Mouse (Mus musculus) frontal cortex, postnatal 36 days (tissue): ENCODE measurements around the gene Rhno1.

Source experiments
- DNase-seq, 2 experiments: peaks; one replicate each; pipeline ENCODE4 v3.0.0; 2022; ENCODE audit warnings: low spot score in 2 of 2

Rhno1 gene

DNA sequence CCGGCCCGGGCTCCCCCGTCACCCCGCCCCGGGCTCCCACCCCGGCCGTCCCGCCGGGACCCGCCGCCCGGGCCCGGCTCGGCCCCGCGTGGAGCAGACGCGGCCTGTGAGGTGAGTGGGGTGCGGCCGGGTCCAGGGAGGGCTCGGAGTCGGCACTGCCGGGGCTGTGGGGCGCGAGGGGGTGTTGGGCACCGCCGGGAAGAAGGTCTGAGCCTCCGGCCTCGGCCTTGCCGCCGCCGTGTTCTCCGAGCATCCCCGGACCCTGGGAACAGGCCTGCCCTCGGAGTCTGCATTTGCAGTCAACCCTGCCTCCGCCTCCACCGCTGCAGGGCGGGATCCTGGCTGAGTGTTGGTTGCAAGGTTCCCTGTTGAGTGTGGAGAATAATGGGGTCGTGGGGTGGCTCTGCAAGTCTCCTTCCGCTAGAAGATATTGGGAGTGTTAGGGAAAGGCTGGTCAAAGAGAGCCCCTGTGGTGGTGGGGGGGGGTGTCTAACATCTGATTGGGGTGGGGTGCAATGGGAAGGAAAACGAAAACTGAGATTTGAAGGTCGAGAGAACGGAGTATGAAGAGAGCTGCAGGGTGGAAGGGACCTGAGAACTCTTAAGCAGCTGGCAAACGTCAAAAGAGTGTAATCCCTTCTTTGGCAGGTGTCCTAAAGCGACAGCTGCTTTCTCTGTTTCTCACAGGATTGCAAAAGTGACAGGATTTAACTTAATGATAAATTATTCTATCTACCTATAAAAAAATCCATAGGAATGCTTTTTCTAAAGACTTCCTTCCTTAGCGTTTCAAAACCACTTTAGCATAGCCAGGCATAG is 505 bp upstream of the Rhno1 start:
- DNase-seq = no peak

DNA sequence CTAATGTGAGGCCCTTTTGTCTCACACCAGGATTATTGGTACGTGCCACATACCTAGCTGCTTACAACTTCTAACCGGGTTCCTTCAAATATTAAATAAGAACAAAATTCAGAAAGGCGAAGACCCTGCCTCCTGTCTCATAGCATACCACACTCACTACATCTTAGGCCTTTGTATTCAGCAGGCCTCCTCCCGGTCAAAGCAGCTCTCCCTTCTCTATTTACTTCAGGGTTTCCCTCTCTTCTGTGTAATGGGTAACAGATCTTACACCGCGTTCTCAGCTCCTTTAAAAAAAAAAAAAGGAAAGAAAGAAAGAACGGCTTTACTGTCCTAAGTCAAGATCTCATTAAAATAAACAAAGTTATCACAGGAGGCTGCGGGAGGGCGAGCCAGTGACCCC is 810 bp downstream of the Rhno1 start:
- DNase-seq = no peak

DNA sequence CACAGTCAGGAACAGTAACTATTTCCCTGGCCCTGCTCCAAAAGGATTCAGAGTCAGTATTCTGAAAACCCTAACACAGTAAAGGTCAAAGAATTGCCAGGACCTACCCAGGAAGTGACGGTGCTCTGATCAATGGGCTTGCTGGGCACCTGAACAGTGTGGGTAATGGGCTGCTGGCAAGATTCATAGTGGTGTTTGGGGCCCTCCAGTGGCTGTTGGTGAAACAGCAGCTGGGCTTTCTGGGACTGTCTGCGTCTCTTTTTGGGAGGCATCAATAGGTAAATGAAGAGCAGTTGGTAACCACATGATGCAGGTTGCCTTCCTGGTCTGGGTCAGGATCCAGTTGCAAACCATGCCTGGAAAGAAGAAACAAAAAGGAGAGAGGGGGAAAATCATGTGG is 3.7 kb downstream of the Rhno1 start:
- DNase-seq = peak; percentile 77 to 80

DNA sequence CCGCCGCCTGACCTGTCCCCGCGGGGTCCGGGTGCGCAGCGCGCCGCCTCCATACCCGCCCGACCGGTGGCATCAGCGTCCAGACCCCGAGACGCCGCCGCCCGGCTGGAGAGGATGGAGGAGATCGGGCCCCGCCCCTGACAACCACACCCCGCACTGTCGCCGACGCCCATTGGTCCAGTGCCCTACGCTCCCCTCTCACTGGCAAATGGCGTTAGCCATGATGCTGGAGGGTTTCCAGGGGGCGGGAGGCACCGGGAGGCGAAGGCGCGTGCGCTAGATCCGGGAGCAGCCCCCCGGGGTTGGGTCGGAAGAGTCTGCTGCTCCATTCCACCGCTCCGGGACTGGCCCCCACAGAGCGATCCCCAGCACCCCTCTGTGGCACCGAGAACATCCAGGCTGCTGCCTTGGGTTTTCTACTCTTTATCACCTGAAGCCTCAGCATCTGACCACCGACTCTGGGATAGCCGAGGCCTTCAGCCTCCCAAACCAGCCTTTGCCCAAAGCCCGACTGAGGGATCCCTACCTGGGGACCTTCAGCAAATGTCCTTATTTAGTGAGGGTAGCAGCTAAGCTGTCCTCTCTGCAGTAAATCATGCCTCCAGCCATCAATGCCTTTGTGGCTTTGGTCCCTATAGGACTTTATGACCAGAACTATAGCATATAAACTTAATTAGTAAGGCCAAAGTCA is 6.8 kb downstream of the Rhno1 start, which contains the start of gene Tulp3:
TSS of gene Tulp3 (minus strand) at position 126 of the 691 bp plus-strand sequence.
- peak; percentile 96 to 97 for DNase-seq

DNA sequence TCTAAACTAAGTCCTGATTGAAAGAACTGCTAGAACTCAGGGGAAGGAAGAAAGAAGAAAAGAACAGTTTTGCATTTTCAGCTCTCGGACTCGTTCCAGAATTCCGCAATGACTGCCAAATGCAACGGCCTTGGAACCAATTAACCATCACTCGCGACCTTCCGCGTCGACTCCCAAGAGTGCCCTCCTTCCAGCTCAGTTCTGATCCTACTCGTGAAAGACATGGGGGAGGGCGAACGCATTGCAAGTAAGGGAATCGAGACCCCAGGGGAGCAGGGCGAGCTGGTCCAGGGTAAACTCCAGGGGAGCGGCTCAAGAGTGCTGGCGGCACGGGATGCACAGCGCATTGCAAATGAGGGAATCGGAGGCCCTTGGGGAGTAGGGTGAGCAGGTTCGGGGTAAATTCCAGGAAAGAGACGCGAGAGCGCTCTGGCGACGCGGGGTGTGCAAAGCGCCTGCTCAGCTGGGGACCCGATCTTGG is 7.5 kb downstream of the Rhno1 start:
- DNase-seq = peak; percentile 63 to 65

DNA sequence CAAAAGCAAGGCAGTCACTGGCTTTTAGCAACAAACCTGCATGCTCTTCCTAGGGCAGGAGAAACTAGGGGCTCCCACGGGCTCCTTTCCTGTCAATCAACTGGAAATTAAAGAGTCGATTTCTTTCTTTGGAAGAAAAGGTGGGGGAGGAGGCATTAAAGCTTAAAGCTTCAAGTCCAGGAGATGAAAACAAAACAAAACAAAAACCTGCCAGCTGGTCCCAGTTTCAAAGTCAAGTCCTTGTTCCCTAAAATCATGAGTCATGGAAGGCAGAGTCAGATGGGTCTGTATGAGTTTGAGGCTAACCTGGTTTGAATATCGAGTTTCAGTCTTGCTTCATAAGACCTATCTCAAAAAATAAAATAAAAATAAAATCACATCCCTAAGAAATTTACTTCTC is 8.6 kb downstream of the Rhno1 start:
- no peak for DNase-seq

DNA sequence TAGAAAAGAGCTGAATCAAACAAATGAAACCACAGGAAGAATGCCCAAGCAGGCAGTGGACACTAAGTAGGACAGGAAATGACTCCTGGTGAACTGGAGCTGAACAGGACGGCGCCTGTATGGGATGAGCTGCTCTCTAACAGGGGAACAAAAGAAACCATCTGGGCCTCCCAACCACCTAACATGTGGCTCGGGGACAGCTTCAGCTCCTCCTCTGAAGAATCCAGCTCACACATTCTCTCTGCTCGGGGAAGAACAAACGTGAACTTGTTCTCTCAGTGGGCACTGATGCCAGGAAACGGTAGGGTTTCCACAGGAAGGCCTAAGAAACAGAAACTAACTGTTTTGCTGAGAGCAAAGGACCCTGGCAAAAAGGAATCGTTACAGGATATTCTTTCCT is 13.0 kb downstream of the Rhno1 start:
- DNase-seq = no peak

DNA sequence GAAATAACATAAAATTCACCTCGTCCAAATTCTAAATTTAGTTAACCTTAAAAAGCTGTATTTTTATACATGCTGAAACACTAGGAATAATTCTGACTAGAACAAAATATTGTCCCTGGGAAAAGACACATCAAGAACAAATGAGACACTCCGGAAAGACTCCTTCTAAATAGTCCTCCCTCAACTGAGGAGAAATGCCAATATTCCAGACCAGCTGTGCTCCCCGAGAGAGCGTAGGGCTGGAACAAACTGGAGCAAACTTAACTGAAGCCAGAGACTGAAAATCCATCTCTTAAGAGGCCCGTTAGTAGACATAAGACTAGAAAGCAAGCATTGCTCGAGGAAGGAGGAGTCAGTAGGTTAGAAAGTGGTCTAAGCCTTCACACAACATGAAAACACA is 15.9 kb downstream of the Rhno1 start:
- DNase-seq = no peak

DNA sequence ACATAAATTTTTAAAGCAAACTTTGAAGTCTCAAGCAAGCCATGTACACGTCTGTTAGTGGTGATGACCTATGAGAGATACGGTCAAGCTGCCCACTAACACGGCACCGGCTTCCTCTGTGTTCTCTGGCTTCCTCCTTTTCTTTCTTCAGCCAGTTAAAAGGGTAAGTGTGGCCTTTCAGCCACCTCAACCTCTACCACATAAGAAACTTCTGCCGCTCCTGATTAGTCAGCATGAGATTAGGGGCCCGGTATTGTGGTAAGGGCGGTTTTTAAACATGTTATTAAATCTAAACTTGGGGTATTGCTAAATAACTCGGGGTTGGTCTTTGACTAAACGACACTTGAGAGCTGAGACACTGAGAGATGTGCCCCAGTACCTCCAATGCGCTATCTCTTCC is 17.1 kb downstream of the Rhno1 start:
- no peak for DNase-seq

DNA sequence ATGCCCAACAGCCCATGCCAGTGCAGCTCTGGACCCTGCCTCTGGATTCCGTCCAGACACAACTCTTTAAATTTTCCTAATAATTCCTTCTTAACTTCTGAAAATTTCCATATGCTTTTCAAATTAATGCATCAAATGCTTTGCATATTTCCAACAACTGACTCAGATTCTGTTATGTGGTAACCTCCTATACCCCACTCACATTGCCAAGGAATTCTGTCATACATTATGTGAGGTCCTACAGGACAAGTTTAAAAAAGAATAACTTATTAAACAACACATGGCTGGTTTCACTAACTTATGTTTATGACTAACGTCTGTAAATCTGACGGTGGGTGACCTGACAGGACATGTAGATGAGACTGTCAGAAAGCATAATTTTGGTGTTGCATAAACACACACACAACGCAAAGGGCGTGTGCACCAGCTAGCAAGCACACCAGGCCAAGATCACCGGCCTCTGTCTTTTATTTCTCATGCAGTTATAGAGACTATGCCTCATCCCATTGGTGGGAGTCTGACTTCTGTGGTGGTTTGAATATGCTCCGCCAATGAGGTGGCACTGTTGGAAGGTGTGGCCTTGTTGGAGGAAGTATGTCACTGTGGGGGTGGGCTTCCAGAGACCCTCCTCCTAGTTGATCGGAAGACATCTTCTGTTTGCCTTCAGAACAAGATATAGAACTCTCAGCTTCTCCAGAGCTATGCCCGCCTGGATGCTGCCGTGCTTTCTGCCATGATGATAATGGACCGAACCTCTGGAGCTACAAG is 20.6 kb downstream of the Rhno1 start:
- DNase-seq = no peak

DNA sequence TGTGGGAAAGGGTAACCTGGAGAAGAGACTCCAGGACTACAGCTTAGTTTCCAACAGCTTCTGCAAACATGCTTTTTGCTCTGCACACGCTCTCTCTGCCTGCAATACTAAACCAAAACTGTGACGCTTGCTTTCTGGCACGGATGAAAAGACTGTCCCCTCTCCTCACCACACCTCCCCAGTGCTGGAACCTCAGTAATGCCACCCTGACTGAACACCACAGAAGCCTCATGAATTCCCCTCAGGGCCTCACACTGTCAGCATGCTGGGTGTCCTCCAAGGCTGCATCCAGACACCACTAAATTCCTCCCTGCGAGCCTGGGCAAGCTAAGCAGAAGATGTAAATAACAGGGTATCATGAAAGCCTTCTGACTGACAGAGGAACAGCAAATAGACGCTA is 23.8 kb downstream of the Rhno1 start:
- no peak for DNase-seq

DNA sequence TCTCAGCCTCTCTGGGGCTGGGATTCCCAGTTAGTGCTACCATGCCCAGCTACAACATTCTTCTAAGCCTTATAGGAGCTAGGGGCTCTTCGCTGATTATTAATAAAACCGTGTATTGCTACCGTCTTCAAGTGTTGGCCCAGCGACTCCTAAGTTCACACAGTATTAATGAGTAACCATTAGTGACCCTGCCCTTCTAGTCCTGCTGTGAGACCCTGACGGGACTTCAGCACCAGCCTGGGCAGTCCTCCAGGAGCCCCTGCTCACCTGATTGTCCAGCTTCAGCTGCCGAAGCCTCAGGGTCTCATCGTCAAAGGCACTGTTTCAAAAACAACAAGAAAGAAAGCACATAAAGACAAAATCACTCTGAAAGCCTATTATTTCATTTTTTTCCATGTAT is 25.2 kb downstream of the Rhno1 start:
- DNase-seq = no peak

DNA sequence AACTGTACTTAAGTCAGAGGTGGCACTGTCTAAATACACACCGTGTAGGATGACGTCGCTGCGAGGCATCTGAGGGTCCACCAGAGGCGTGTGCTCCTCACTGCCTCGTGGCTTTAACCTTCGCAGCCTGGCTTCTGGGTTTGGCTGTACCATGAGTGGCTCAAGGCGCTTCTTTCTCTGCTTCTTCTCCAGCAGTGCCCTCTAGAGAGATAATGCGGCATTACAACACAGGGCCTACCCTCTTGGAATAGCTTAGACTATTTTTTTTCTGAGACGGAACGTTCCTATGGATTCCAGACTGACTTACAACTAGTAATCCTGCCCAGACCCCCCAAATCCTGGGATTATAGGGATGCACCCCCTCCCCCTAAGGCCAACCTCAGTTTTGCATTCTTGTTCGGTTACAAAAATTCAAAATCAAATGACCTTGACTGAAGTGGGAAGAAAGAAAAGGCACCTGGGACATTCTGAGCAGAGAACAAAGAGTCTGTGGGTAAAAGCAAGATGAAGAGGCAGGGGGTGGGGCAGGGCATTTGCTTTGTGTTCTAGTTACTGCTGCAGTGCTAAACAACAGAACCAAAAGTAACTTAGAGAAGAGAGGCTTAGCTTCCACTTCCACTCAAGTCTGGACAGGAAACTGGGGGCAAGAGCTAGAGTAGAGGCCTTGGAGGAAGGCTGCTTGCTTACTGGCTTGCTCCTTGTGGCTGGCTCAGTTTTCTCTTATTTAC is 28.1 kb downstream of the Rhno1 start:
- peak; percentile 66 to 79 for DNase-seq

DNA sequence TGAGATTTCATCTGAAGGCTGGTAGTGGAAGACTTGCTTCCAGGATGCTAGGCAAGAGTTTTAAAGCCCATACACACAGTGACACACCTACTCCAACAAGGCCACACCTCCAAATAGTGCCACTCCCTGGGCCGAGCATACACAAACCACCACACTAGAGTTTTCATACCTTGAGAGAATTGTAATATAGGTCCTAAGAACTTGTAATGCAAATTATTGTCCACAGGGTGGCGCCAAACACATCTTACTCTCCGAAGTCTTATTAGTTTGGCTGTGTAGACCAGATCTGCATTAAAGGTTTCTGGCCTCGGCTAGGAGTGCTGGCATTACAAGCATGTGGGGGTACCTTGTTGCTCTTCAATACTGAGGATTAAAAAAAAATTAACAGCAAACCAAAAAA is 44.4 kb downstream of the Rhno1 start:
- DNase-seq = peak; percentile 40 to 79

DNA sequence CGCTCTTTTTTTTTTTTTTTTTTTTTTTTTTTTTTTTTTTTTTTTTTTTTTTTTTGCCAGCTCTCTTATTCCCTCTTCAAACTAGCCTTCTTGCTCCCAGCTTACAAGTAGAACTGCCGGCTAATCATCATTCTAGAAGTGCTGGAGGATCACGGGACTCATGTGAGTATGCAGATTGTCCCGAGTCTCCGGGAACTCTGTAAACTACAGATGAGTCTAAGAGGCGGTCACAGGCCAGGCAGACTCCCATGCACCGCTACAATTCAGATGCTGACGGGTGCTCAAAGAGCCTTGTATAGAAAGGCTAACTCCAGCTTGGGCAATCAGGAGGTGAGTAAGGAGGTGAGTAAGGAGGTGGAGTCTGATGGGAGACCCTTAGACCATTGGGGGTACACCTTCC is 47.1 kb downstream of the Rhno1 start:
- no peak for DNase-seq

DNA sequence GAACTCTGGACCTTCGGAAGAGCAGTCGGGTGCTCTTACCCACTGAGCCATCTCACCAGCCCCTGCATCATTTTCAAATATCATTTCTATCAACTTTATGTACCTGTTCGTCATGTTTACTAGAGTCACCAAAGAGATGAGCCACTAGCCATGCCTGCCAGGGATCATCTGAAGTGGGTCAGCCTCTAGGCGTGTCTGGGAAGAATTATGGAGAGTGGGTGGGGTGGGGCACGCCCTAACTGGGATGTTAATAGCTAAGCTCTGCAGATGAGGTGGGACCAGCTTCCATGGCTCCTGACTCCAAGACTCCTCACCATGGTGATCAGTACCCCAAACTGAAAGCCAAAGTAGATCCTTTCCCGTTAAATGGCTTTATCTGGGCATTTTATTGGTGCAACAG is 47.9 kb downstream of the Rhno1 start:
- no peak for DNase-seq

DNA sequence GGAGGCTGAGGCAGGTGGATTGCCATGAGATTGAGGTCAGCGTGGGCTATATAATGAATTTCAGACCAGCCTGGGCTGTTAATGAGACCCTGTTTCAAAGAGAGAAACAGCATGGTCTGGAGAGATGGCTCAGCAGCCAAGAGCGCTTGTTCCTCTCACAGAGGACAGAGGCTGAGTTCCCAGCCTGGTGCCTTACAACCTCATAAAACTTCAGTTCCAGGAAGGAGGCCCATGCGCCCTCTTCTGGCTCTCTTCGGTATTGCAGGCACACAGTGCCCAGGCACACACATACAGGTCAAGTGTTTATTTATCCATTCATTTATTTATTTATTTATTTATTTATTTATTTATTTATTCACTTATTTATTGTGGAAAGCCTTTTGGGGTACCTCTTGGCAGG is 54.4 kb downstream of the Rhno1 start:
- peak in 1 of 2 experiments; percentile 58 for DNase-seq
